Mouse (Mus musculus) midbrain, embryonic 11.5 days (tissue): Measurements from ENCODE around the gene Fbxo34. TPM values are rescaled to one million over a fixed set of nuclear protein-coding genes. Genes with fewer than 3 reads are reported as not detected.

Experiments used
- ATAC-seq: fragments of 200-750 bp; cut with Nextera tagmentation; 2 replicates; pipeline ENCODE4 v1.8.0; 2017; ENCODE audit warnings: moderate TSS enrichment, moderate library complexity; ENCODE audit not compliant: low FRiP score
- DNase-seq: peaks from one replicate; pipeline ENCODE4 v3.0.0; 2015; ENCODE audit warnings: low spot score; ENCODE audit errors: missing footprints
- H3K27ac ChIP-seq: fragments of 300-500 bp; sonication (generic); 2 replicates; pipeline ENCODE4 v1.5.1; 2014; ENCODE audit warnings: low read depth, low read length
- H3K27me3 ChIP-seq: fragments of 300-500 bp; sonication (generic); 2 replicates; pipeline ENCODE4 v1.6.1; 2014; ENCODE audit warnings: mild to moderate bottlenecking, low read length, moderate library complexity, mixed read lengths; ENCODE audit not compliant: control insufficient read depth, insufficient read depth
- H3K36me3 ChIP-seq: fragments of 300-500 bp; sonication (generic); 2 replicates; pipeline ENCODE4 v1.6.1; 2014; ENCODE audit warnings: mild to moderate bottlenecking, low read length, moderate library complexity, mixed read lengths; ENCODE audit not compliant: control insufficient read depth, insufficient read depth
- H3K4me1 ChIP-seq: fragments of 300-500 bp; sonication (generic); 2 replicates; pipeline ENCODE4 v1.6.1; 2014; ENCODE audit warnings: low read length; ENCODE audit not compliant: control insufficient read depth, insufficient read depth
- H3K4me2 ChIP-seq: fragments of 300-500 bp; sonication (generic); 2 replicates; pipeline ENCODE4 v1.6.1; 2014; ENCODE audit warnings: mild to moderate bottlenecking, moderate library complexity
- H3K4me3 ChIP-seq: fragments of 300-500 bp; sonication (generic); 2 replicates; pipeline ENCODE4 v1.5.1; 2014; ENCODE audit warnings: low read depth, low read length
- H3K9ac ChIP-seq: fragments of 300-500 bp; sonication (generic); 2 replicates; pipeline ENCODE4 v1.6.1; 2014; ENCODE audit warnings: low read length
- H3K9me3 ChIP-seq: fragments of 300-500 bp; sonication (generic); 2 replicates; pipeline ENCODE4 v1.6.1; 2016; ENCODE audit warnings: low read length; ENCODE audit not compliant: control insufficient read depth
- WGBS: fragments of 180-500 bp; shearing (Covaris S2); extraction: QIAGEN DNeasy Blood & Tissue Kit; methylation state at CpG from one replicate; pipeline ENCODE4 v1.1.7; 2014; 5-methylcytosine and 5-hydroxymethylcytosine counted together
- polyA plus RNA-seq: library from polyadenylated mRNA; unstranded; fragments of >200 nt; fragmentation: Nextera tagmentation; extraction: Ambion mirVana; gene quantifications from 2 replicates; pipeline ENCODE4 v1.2.1, GENCODE M21; 2014

Gene Fbxo34
- polyA plus RNA-seq, 1 experiment from 2014 or later = 24.0 TPM

GRCm38 (mm10) chr14:47506676-47507075 lies 56.5 kb downstream of the Fbxo34 start:
- Histone ChIP-seq H3K4me1 (no peaks in the 10 kb centered on the region), H3K4me3 (no peak overlapping the region), H3K9ac (no peak overlapping the region), H3K27ac (no peak overlapping the region), H3K4me2 (no peak overlapping the region), H3K36me3 (no peaks in the 10 kb centered on the region), H3K9me3 (no peaks in the 10 kb centered on the region), H3K27me3 (no peaks in the 10 kb centered on the region)
- 96% methylated on average over 5 of the region's 5 CpGs for WGBS
- no peak for ATAC-seq
- no peak for DNase-seq

- Histone ChIP-seq H3K4me3 (no peak overlapping the region), H3K9ac (no peak overlapping the region), H3K27me3 (no peaks in the 10 kb centered on the region), H3K27ac (no peak overlapping the region), H3K9me3 (no peaks in the 10 kb centered on the region), H3K4me2 (no peak overlapping the region), H3K36me3 (no peaks in the 10 kb centered on the region), H3K4me1 (no peaks in the 10 kb centered on the region)
- DNase-seq (no peak), ATAC-seq (no peak)
Measured at GRCm38 (mm10) chr14:47508035-47508434, 57.8 kb downstream of the Fbxo34 start.

- Histone ChIP-seq H3K36me3 (no peaks in the 10 kb centered on the region), H3K4me3 (no peak overlapping the region), H3K27me3 (no peaks in the 10 kb centered on the region), H3K4me2 (no peak overlapping the region), H3K4me1 (no peaks in the 10 kb centered on the region), H3K9ac (no peak overlapping the region), H3K27ac (no peak overlapping the region), H3K9me3 (no peaks in the 10 kb centered on the region)
- DNase-seq (no peak), ATAC-seq (no peak)
- 84% methylated on average over 4 of the region's 4 CpGs for WGBS
Measured at GRCm38 (mm10) chr14:47510244-47510643, 60.0 kb downstream of the Fbxo34 start.

DNA sequence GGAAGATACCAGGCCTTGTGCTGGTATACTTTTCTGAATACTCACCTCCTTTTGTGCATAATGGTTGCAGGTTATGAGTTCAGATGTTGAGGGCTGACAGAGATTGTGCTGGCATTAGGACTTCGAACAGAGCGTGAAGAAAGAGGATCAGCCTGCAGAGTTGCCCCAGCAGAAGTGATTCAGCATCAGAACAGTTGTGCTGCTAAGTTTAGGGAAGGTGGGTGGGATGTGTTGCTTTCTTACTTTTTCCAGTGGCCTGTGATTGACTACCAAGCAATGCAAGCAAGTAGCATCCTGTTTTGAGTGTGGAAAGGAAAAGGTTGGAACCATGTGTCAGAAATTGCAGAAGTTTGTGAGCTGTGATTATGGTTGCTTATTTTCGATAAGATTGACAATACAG lies 63.4 kb downstream of the Fbxo34 start:
- no peaks in the 10 kb centered on the region for H3K27me3 ChIP-seq
- ATAC-seq (no peak), DNase-seq (no peak)
- WGBS = 97% methylated on average over 3 of the region's 3 CpGs
- no peaks in the 10 kb centered on the region for H3K4me1 ChIP-seq
- no peak overlapping the region for H3K4me2 ChIP-seq
- H3K27ac ChIP-seq = no peak overlapping the region
- no peak overlapping the region for H3K9ac ChIP-seq
- H3K36me3 ChIP-seq = no peaks in the 10 kb centered on the region
- H3K4me3 ChIP-seq = no peak overlapping the region
- H3K9me3 ChIP-seq = no peaks in the 10 kb centered on the region

GRCm38 (mm10) chr14:47514816-47515453 lies 64.7 kb downstream of the Fbxo34 start:
- H3K27ac ChIP-seq = no peak overlapping the region

GRCm38 (mm10) chr14:47515636-47516035 lies 65.4 kb downstream of the Fbxo34 start:
- H3K4me2 ChIP-seq = no peak overlapping the region
- no peaks in the 10 kb centered on the region for H3K27me3 ChIP-seq
- no peak overlapping the region for H3K4me3 ChIP-seq
- no peaks in the 10 kb centered on the region for H3K4me1 ChIP-seq
- no peak overlapping the region for H3K27ac ChIP-seq
- no peak overlapping the region for H3K9ac ChIP-seq
- DNase-seq (no peak), ATAC-seq (no peak)
- WGBS = 91% methylated on average over 8 of the region's 8 CpGs
- no peaks in the 10 kb centered on the region for H3K9me3 ChIP-seq
- no peaks in the 10 kb centered on the region for H3K36me3 ChIP-seq

More at GRCm38 (mm10) chr14:47514816-47515453, 64.7 kb downstream of the Fbxo34 start:
- no peak overlapping the region for H3K4me3 ChIP-seq
- no peaks in the 10 kb centered on the region for H3K36me3 ChIP-seq
- no peak overlapping the region for H3K4me2 ChIP-seq
- no peaks in the 10 kb centered on the region for H3K4me1 ChIP-seq
- H3K9me3 ChIP-seq = no peaks in the 10 kb centered on the region
- no peak for ATAC-seq
- no peak overlapping the region for H3K9ac ChIP-seq
- H3K27me3 ChIP-seq = no peaks in the 10 kb centered on the region
- 75% methylated on average over 7 of the region's 7 CpGs for WGBS
- DNase-seq = no peak

DNA sequence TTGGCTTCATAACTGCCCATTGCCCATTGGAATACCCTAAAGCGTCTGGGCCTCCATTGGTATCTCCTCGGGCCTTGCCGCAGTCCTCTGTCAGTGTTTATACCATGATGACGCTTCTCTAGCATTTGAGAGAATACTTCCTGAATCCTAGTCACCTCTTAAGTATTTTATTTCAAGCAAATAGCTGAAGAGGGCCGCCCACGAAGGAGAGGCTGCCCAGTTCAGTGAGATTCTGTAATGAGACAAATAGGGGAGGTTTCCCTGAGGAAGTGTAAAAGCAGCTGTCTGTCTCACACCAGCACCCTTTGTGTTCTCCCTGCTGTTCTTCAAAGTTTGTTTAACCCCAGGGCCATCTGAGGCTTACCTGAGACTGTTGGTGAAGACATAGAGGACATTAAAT lies 66.5 kb downstream of the Fbxo34 start:
- Histone ChIP-seq H3K36me3 (no peaks in the 10 kb centered on the region), H3K9ac (no peak overlapping the region), H3K27me3 (no peaks in the 10 kb centered on the region), H3K4me1 (no peaks in the 10 kb centered on the region), H3K4me3 (no peak overlapping the region), H3K27ac (no peak overlapping the region), H3K4me2 (no peak overlapping the region), H3K9me3 (no peaks in the 10 kb centered on the region)
- WGBS = 92% methylated on average over 6 of the region's 6 CpGs
- DNase-seq (no peak), ATAC-seq (no peak)

DNA sequence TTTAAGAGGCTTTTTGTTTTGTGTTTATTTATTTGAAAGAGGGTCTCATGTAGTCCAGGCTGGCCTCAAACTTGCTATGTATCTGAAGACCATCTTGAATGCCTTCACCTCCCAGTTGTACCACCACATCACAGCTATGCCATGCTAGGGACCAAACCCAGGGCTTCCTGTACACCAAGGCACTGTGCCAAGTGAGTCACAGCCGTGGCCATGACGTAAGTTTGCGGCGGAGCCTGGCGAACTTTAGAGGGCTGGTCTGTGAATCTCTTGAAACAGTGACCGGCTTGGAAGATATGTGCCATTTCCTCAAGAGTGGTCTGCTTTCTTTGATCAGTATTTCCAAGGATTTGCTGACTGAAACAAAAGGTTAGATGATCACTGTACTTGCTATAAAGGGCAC lies 68.4 kb downstream of the Fbxo34 start:
- Histone ChIP-seq H3K4me2 (no peak overlapping the region), H3K27ac (no peak overlapping the region), H3K4me1 (no peaks in the 10 kb centered on the region), H3K4me3 (no peak overlapping the region), H3K9me3 (no peaks in the 10 kb centered on the region), H3K27me3 (no peaks in the 10 kb centered on the region), H3K36me3 (no peaks in the 10 kb centered on the region), H3K9ac (no peak overlapping the region)
- 93% methylated on average over 6 of the region's 6 CpGs for WGBS
- no peak for DNase-seq
- ATAC-seq = no peak

DNA sequence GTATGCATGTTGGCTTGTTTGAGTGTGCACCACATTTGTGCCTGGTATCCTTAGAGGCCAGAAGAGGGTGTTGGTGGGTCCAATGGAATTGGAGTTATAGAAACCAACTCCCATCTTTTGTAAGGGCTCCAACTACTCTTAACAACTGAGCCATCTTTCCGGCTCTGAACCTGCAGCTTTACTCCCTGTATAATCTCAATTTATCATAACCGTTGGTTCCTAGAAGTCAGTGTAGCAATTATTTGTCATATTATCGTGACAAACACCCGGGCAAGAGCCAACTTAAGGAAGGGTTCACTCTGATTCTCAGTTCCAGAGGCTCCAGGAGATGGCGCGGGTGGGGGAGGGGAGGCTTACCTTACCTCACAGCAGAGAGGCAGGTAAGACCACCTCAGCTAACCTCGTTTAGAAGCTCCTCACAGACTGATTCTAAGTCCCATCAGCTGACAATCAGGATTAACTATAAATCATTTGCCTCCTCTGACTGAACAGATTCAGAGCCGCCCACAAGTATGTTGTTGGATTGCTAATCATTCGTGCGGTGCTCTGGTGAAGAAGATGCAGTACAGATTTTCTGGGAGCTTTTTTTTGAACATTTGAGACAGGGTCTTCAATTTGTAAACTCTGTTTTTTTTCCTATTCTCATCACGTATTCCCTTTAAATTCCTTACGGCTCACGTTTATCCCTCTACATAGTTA lies 70.7 kb downstream of the Fbxo34 start:
- 87% methylated on average over 13 of the region's 13 CpGs for WGBS
- H3K27me3 ChIP-seq = no peaks in the 10 kb centered on the region
- no peak overlapping the region for H3K27ac ChIP-seq
- no peak overlapping the region for H3K4me2 ChIP-seq
- no peaks in the 10 kb centered on the region for H3K9me3 ChIP-seq
- no peak overlapping the region for H3K9ac ChIP-seq
- no peaks in the 10 kb centered on the region for H3K4me1 ChIP-seq
- no peak overlapping the region for H3K4me3 ChIP-seq
- no peak for DNase-seq
- no peaks in the 10 kb centered on the region for H3K36me3 ChIP-seq
- no peak for ATAC-seq
